ENCODE assay signal across 13 mouse cellular contexts in the genomic region with DNA sequence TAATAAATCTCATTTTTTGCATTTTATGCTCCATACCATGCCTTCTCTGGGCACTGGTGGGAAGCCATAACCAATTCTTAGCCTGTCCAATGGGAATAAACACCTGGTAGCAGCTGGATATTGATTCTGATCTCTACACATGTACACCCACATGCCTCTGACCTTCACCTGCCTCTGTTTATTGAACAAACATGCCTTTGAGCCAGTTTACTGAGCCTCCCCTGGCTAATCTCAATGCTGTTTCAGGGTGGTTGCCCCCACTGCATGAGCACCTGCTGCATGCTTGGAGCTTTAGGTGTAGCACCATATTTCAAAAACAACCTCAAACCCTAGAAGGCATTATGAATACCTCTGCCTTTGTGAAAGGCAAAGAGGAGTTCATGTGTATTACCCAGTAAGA. TPM values are rescaled to one million over a fixed set of nuclear protein-coding genes. Genes with fewer than 3 reads are reported as not detected.
"Had no signal": no experiment of that assay in that cellular context is flagged by ENCODE, and none has a peak within 500 bp of the region (broad histone marks: within the 10 kb centered on the region; RNA-seq: fewer than 3 reads in every experiment).

No protein-coding gene starts in this region.

RNA-seq across cellular contexts. Expression of a gene that starts 5.0 kb away (rescaled TPM):
- total RNA-seq: neutrophil, adult 5-6 weeks had no signal
- polyA plus RNA-seq: small intestine, adult 2 months; spleen, adult 2 months; stomach, postnatal 0 days; thymus, adult 2 months; urinary bladder, adult 2 months had no signal

RNA-seq across cellular contexts. Expression of a gene that starts 13.9 kb away (rescaled TPM):
- total RNA-seq: neutrophil, adult 5-6 weeks had no signal
- polyA plus RNA-seq: neural tube, embryonic 14.5 days; small intestine, adult 2 months; spleen, adult 2 months; stomach, embryonic 14.5 days; stomach, postnatal 0 days; thymus, adult 2 months; thymus, postnatal 0 days; urinary bladder, adult 2 months had no signal

RNA-seq across cellular contexts. Expression of a gene that starts 30.8 kb away (rescaled TPM):
- total RNA-seq: neutrophil, adult 5-6 weeks had no signal
- polyA plus RNA-seq: neural tube, embryonic 14.5 days; small intestine, adult 2 months; testis, adult 2 months; urinary bladder, adult 2 months had no signal

RNA-seq across cellular contexts. Expression of a gene that starts 33.3 kb away (rescaled TPM):
- total RNA-seq: neutrophil, adult 5-6 weeks had no signal
- polyA plus RNA-seq: neural tube, embryonic 14.5 days; neural tube, embryonic 15.5 days; stomach, embryonic 14.5 days; stomach, embryonic 15.5 days; stomach, embryonic 16.5 days; stomach, postnatal 0 days; thymus, postnatal 0 days; urinary bladder, adult 2 months had no signal
